Mouse (Mus musculus) T-cell, adult 2 months (primary cell): ENCODE data around the gene Eif3d.

Experiments
- DNase-seq: peaks from one replicate; pipeline ENCODE4 v3.0.0; 2022; ENCODE audit warnings: low spot score

Eif3d gene

DNA sequence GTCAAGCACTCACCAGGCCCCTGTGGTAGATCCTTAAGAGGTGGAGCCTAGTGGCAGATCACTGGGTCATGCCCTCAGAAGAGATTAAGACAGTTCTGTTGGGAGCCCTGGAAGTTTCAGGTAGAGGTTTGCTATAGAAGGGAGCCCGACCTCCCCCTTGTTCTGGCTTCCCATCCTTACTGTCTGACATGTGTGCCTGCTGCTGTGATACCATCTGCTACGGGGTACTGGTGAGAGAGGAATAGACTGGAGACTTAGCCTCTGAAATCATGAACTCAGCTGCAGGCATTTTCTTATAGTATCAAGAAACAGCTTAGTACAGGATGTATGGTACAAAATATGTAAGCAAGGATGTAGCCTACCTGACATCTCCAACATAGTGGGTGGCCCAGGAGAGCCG is 17.7 kb downstream of the Eif3d start:
- no peak for DNase-seq

GRCm38 (mm10) chr15:77949061-77949460 is 21.6 kb downstream of the Eif3d start:
- DNase-seq: no peak

DNA sequence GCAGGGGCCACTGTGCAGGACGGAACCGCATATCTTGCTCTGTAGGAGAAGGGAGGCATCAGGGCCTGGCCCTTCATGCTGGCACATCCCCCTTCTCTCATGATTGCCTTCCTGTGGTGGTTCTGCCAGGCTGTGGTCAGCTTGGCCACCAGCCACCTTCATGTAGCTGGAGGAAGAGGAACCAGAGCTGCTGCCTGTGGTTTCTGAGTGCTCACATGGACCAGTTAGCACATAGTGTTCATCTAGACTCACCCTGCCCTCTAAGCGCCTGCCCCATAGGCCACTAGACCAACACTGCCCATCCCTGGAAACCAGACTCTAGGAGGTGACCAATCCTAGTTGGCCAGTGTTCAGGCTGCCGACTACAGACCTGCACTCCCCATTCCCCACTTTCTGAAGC is 24.9 kb downstream of the Eif3d start:
- DNase-seq: no peak

DNA sequence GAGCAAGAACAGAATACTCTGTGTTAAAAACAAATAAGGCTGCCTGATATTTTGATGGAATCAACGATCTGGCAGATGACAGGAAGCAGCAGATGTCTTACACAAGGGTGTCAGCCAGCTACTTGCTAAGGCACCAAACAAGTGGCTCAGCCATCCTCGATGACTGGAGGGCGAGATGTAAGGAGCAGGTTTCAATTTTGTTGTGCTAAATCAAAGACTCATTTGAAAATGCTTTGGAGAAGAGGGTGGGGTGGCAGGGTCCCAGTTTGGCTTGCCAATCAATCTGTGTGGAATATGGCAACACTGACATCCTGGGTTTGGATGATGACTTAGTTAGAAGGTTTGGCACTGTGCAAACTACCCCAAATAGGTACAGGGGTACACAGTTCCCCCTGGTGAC is 29.1 kb downstream of the Eif3d start:
- no peak for DNase-seq

- no peak for DNase-seq
These were observed 32.1 kb downstream of the Eif3d start for GRCm38 (mm10) chr15:77938516-77938915.

DNA sequence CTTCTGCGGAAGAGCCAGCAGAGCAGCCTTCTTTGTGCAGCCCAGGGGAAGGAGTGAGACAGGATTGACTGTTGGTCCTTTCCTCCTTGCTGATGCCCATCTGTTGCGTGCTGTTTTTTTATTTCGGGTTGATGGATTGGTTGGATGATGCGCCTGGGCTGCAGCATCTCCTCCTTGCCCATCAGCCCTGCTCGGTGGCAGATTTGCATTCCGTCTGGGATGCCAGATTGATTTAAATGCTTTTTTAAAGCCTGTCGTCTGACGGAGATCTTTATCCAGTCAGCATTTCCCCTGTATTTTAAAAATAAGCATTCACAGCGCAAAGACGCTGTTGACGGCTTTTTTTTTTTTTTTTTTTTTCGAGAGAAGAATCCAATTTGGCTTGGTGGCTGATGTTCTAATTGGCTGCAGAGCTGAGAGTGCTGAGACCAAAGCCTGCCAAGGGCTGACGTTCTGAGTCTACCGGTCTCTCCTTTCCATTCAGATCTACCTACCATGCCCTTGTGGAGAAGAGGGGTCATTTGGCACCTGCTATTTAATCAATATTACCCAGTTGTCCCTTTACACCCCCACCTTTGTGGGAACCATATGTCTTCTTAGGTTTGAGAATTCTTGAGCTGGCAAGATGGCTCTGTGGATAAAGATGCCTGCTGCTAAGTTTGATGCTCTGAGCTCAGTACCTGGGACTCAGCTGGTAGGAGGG is 34.8 kb downstream of the Eif3d start:
- no peak for DNase-seq

GRCm38 (mm10) chr15:77934968-77935367 is 35.6 kb downstream of the Eif3d start:
- no peak for DNase-seq

- no peak for DNase-seq
These were observed 36.3 kb downstream of the Eif3d start for GRCm38 (mm10) chr15:77934326-77934725.

DNA sequence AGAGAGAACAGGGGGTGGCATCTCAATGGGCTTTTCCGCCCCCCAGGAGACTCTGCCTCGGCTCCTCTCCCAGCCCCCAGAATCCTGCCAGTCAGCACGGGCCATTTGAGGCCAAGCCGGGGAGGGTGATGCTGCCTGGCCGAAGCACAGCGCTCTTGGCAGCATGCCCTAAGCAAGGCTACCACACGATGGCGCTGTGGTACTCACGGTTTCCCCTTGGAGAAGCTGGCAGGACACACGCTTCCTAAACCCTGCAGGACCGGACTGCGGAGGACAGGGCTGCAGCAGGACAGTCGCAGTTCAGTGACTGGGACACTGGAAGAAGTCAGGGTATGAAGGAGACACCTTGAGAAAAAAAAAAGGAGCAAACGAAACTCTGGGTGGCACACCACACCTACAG is 36.8 kb downstream of the Eif3d start:
- peak; percentile 83 for DNase-seq

GRCm38 (mm10) chr15:77933222-77933621 is 37.4 kb downstream of the Eif3d start:
- no peak for DNase-seq

DNA sequence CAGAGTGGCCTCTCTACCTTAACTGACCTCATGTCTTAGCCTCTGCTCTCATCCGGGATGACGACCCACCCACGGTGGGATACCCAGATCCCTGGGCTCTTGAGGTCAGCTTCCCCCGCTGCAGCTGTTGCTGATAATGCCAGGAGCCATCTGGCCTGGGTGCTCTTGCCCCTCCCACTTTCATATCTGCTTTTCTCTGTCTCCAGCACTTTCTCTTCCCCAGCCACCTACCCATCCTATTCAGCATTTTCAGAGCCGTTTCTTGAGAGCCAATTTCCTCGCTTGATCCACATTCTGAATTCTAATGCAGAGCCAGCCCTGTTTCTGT is 39.0 kb downstream of the Eif3d start:
- DNase-seq: no peak

DNA sequence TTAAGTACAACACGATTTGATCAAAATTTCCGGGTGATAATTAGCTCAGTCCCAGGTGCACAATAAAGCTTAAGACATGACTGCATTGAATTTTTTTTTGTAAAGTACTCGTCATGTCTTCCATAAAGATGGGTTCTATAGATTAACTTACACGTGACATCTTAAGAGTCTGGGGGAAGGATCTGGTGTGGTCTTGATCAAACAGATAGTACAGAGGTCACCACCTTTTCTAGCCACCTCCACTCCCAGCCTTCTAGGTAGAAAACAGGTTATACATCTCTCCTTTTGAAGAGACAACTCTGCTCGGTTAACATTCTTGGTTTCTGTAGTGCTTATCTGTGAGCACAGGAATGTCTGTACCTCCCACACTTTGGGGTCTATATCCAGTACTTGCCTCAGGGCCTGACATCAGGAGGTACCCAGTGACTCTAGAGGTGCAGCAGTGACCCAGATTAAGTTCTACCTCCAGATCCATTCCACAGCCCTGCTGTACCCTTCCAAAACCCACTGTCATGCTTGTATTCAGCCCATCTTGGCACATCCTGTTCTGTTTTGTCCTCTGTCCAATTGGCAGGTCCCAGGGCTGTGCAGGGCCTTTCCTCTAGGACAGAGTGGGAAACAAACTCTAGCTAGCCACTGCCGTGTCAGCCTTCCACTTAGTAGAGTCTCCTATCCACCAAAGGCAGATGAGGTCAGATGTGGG is 39.5 kb downstream of the Eif3d start:
- no peak for DNase-seq

DNA sequence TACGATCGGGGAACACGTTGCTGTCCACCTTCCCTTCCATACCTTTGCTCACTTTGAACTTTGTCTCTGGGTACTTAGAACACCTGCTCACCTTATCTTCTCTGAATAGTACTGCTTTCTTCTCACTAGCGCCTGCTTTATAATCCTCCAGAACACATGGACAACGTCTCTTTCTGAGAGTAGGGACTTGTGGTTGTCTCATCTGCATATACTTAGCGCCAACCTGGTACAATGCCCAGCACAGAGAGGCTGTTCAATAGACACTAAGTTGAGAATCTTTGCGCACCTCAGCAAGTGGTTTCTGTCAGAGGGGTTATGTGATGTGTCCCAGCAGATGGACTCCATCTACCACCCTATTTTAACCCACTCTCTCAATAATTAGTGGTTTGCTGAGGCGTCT is 40.8 kb downstream of the Eif3d start:
- no peak for DNase-seq

- DNase-seq: peak; percentile 98
These were observed 41.8 kb downstream of the Eif3d start, which contains the start of gene Txn2 for GRCm38 (mm10) chr15:77928673-77929331. TSS of gene Txn2 (minus strand) at chr15:77929006.

DNA sequence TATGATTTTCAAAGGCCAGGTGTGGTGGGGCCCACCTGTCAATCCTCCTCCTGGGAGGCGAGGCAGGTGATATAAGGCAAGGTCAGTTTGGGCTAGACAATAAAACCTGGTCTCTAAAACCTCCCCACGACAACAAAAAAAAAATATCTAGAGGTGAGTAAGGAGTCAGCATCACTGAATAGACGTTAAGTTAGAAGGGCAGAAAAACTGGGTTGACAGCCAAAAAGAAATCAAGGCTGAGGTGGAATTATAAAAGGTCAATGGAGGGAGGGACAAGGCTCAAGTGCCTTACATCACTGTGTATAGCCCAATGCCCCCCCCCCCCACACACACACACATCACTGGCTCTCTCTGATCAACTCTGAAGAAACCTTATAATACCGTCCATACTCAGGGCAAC is 42.5 kb downstream of the Eif3d start:
- no peak for DNase-seq

GRCm38 (mm10) chr15:77926921-77927320 is 43.7 kb downstream of the Eif3d start:
- DNase-seq: no peak

DNA sequence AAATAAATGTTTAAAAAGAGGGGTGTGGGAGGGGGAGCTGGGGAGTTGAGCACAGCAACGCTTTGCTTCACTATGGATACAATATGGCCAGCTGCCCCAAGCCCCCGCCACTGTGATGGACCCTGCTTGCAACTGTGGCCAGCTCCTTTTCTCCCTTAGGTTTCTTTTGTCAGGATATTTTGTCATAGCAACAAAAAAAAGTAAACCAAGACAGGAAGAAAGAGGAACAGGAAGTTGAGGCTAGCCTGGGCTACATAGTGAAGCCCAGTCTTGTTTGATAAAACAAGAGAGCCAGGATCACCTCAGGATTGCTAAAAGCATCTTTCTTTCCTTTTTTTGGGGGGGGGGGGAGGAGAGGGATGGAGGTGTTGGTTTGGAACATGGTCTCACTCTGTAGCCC is 45.4 kb downstream of the Eif3d start:
- DNase-seq: no peak

DNA sequence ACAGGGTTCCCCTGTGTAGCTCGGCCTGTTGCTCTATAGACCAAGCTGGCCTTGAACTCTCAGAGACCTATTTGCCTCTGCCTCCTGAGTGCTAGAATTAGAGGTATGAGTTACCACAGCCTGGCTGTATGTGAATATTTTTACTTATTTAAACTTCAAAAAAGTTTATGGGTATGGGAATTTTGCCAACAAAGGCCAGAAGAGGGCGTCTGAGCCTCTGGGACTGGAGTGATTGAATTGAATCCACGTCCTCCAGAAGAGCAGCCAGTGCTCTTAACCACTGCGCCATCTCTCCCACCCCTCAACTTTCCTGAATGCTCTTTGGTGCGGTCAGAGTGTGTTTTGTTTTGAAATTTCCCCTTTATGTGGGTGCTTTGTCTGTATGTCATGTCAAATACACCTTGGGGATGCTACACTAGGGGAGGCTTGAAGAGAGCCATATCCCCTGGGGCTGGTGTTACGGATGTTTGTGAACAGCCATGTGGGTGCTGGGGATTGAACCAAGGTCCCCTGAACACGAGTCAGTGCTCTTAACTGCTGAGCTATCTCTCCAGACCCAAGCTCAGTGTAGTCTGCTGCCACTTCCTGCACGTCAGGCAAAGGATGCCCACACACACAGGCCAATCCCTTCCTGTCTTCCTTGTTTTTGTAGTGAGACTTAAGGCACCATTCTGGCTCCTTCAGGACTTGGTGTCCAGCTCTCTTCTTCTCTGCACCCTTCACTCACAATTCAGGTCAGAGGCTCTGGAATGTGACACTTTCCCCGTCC is 47.2 kb downstream of the Eif3d start:
- DNase-seq: no peak

GRCm38 (mm10) chr15:77922710-77923109 is 47.9 kb downstream of the Eif3d start:
- DNase-seq: no peak

GRCm38 (mm10) chr15:77921636-77922035 is 49.0 kb downstream of the Eif3d start:
- DNase-seq: no peak

GRCm38 (mm10) chr15:77920511-77921462 is 49.8 kb downstream of the Eif3d start:
- DNase-seq: no peak
